Mouse (Mus musculus): ENCODE results near the gene Maml2.

- TF ChIP-seq CTCF (IDR thresholded peaks at IDR 0.05; ENCODE audit: low read depth) (no peak), EP300 (optimal IDR thresholded peaks at IDR 0.05) (no peak)
These were observed 133.9 kb downstream of the Maml2 start for GRCm38 (mm10) chr9:13431646-13432045.

Data from stomach, postnatal 0 days (tissue).